Mouse (Mus musculus): Measurements from ENCODE around the gene Zswim1. TPM values are rescaled to one million over a fixed set of nuclear protein-coding genes. Genes with fewer than 3 reads are reported as not detected.

Zswim1 gene
- 10 to 100 TPM in 1 of 2 experiments, 1 to 10 TPM in 1; 9.1 to 10.1 TPM for polyA plus RNA-seq (2012; fragmentation: generic; extraction: Trizol)

GRCm38 (mm10) chr2:164822636-164823165 lies at the start of gene Zswim1:
Zswim1 (plus strand) TSS chr2:164822686.

GRCm38 (mm10) chr2:164779481-164780086 lies 42.9 kb upstream of the Zswim1 start, which contains the start of gene Tnnc2:
Tnnc2 (minus strand) TSS chr2:164779967.

GRCm38 (mm10) chr2:164785481-164786387 lies 36.8 kb upstream of the Zswim1 start, which contains the start of gene Snx21:
Snx21 (plus strand) TSS chr2:164785823.

DNA sequence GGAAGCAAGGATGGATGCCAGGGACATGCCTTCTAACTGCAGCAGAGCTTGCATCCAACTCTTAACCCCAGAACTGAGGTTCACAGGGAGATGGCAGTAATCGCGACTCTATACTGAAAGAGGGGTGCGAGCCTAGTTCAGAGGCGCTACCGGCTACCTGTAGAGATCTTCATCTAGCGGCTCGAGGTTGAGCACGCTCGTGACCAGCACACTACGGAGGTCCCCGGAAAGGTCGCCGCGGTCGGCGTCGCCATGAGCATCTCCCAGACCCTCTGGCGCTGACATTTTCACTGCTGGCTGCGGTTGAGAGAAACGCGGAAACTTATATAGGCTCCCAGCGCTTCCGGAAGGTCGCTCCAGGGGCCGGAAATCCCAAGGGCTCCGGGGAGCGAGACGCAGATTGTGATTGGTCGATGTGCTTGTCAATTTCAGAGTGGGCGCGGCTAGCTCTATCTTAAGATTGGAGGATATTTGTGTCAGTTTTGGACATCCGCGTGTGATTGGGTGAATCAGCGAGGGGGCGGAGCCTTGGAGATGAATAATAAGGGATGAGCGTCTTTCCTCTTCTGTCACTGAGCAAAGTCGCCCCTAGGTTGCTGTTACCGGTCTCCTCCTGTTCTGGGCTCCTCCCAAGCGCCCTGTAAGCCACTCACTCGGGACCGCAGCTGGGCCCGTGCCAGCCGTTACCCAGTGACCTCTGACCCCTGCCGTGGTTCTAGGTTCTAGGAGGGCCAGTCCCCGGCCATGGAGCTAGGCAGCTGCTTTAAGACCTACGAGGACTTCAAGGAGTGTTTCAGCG lies 17.8 kb upstream of the Zswim1 start, which contains the start of the genes Acot8 and Zswim3:
TSS of gene Acot8 (minus strand) at position 350 of the 799 bp plus-strand sequence.
TSS of gene Zswim3 (plus strand) at position 566 of the 799 bp plus-strand sequence.

GRCm38 (mm10) chr2:164828437-164828836 lies 6.0 kb downstream of the Zswim1 start, which contains the start of gene Spata25:
Spata25 (minus strand) TSS chr2:164828537.

DNA sequence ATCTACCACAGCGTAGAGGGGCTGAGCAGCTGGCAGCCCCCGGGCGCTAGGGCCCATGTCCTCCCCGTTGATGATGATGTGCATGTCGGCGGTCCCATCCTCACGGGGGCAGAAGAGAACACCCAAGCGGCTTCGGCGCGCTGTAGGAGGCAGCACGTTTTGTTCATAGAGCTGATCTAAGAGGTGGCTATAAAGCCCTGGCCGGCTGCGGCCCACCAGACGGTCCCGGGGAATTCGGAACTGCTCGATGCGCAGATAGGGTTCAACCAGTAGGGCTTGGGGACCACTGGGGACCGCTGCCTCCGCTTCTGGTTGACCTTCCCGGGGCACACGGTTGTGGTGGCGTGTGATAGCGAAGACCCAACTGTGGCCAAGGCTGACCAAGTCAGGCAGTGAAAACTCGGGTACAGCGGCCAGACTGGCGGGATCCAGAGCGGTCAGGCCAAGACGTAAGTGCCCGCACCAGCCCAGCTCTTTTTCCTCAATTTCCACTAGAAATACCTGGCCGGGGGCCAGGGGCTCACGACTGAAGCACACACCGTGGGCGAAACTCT lies 10.3 kb downstream of the Zswim1 start, which contains the start of gene Ctsa:
TSS of gene Ctsa (plus strand) at position 126 of the 554 bp plus-strand sequence.

GRCm38 (mm10) chr2:164833314-164833959 lies 11.0 kb downstream of the Zswim1 start, which contains the start of gene Neurl2:
Neurl2 (minus strand) TSS chr2:164833456.

GRCm38 (mm10) chr2:164857101-164857821 lies 34.8 kb downstream of the Zswim1 start, which contains the start of gene Pltp:
Pltp (minus strand) TSS chr2:164857711.

Other genes with a start within 250 kb of the Zswim1 start
- not detected for gene Spint3, start 249.2 kb upstream of the Zswim1 start, polyA plus RNA-seq (2012; fragmentation: generic; extraction: Trizol)
- gene Wfdc6a, start 237.2 kb upstream of the Zswim1 start, polyA plus RNA-seq (2012; fragmentation: generic; extraction: Trizol): not detected
- gene Eppin, start 229.1 kb upstream of the Zswim1 start, polyA plus RNA-seq (2012; fragmentation: generic; extraction: Trizol): not detected
- not detected for gene Wfdc6b, start 209.2 kb upstream of the Zswim1 start, polyA plus RNA-seq (2012; fragmentation: generic; extraction: Trizol)
- not detected for gene Wfdc8, start 209.1 kb upstream of the Zswim1 start, polyA plus RNA-seq (2012; fragmentation: generic; extraction: Trizol)
- not detected for gene Wfdc16, start 183.9 kb upstream of the Zswim1 start, polyA plus RNA-seq (2012; fragmentation: generic; extraction: Trizol)
- not detected for gene Wfdc10, start 166.6 kb upstream of the Zswim1 start, polyA plus RNA-seq (2012; fragmentation: generic; extraction: Trizol)
- gene Wfdc9, start 166.1 kb upstream of the Zswim1 start, polyA plus RNA-seq (2012; fragmentation: generic; extraction: Trizol): not detected
- gene Wfdc11, start 148.6 kb upstream of the Zswim1 start, polyA plus RNA-seq (2012; fragmentation: generic; extraction: Trizol): not detected
- under 1 TPM in 1 of 2 experiments, not detected in 1; 0.04 TPM for gene Wfdc13, start 137.6 kb upstream of the Zswim1 start, polyA plus RNA-seq (2012; fragmentation: generic; extraction: Trizol)
- gene Spint4, start 124.2 kb upstream of the Zswim1 start, polyA plus RNA-seq (2012; fragmentation: generic; extraction: Trizol): not detected
- not detected for gene Spint5, start 107.4 kb upstream of the Zswim1 start, polyA plus RNA-seq (2012; fragmentation: generic; extraction: Trizol)
- 1 to 10 TPM in 1 of 2 experiments, under 1 TPM in 1; 0.27 to 1.1 TPM for gene Wfdc3, start 76.8 kb upstream of the Zswim1 start, polyA plus RNA-seq (2012; fragmentation: generic; extraction: Trizol)
- 10 to 100 TPM; 55.3 to 58.9 TPM for gene Dnttip1, start 76.7 kb upstream of the Zswim1 start, polyA plus RNA-seq (2012; fragmentation: generic; extraction: Trizol)
- gene Ube2c, start 52.8 kb upstream of the Zswim1 start, polyA plus RNA-seq (2012; fragmentation: generic; extraction: Trizol): 100 to 1,000 TPM; 116 to 219 TPM
- gene Tnnc2, start 42.7 kb upstream of the Zswim1 start, polyA plus RNA-seq (2012; fragmentation: generic; extraction: Trizol): under 1 TPM in 1 of 2 experiments, not detected in 1; 0.19 TPM
- 10 to 100 TPM; 29.7 to 50.1 TPM for gene Snx21, start 36.9 kb upstream of the Zswim1 start, polyA plus RNA-seq (2012; fragmentation: generic; extraction: Trizol)
- gene Acot8, start 17.8 kb upstream of the Zswim1 start, polyA plus RNA-seq (2012; fragmentation: generic; extraction: Trizol): 10 to 100 TPM; 10.7 to 19.9 TPM
- gene Zswim3, start 17.6 kb upstream of the Zswim1 start, polyA plus RNA-seq (2012; fragmentation: generic; extraction: Trizol): 1 to 10 TPM; 2.1 to 4.9 TPM
- gene Spata25, start 5.9 kb downstream of the Zswim1 start, polyA plus RNA-seq (2012; fragmentation: generic; extraction: Trizol): under 1 TPM in 1 of 2 experiments, not detected in 1; 0.26 TPM
- gene Ctsa, start 10.2 kb downstream of the Zswim1 start, polyA plus RNA-seq (2012; fragmentation: generic; extraction: Trizol): 100 to 1,000 TPM in 1 of 2 experiments, 10 to 100 TPM in 1; 94.4 to 205 TPM
- gene Neurl2, start 10.8 kb downstream of the Zswim1 start, polyA plus RNA-seq (2012; fragmentation: generic; extraction: Trizol): 1 to 10 TPM; 2.4 to 6.6 TPM
- gene Pltp, start 35.0 kb downstream of the Zswim1 start, polyA plus RNA-seq (2012; fragmentation: generic; extraction: Trizol): 100 to 1,000 TPM in 1 of 2 experiments, 10 to 100 TPM in 1; 16.6 to 130 TPM
- 10 to 100 TPM; 56.7 to 65.1 TPM for gene Pcif1, start 56.6 kb downstream of the Zswim1 start, polyA plus RNA-seq (2012; fragmentation: generic; extraction: Trizol)
- gene Zfp335, start 89.1 kb downstream of the Zswim1 start, polyA plus RNA-seq (2012; fragmentation: generic; extraction: Trizol): 10 to 100 TPM in 1 of 2 experiments, 1 to 10 TPM in 1; 4.1 to 11.3 TPM
- 10 to 100 TPM in 1 of 2 experiments, under 1 TPM in 1; 0.49 to 19.7 TPM for gene Mmp9, start 118.1 kb downstream of the Zswim1 start, polyA plus RNA-seq (2012; fragmentation: generic; extraction: Trizol)
- gene Slc12a5, start 138.1 kb downstream of the Zswim1 start, polyA plus RNA-seq (2012; fragmentation: generic; extraction: Trizol): 1 to 10 TPM in 1 of 2 experiments, under 1 TPM in 1; 0.12 to 1.1 TPM
- 10 to 100 TPM; 11.6 to 29.5 TPM for gene Ncoa5, start 212.2 kb downstream of the Zswim1 start, polyA plus RNA-seq (2012; fragmentation: generic; extraction: Trizol)
- not detected for gene Cd40, start 232.9 kb downstream of the Zswim1 start, polyA plus RNA-seq (2012; fragmentation: generic; extraction: Trizol)